ENCODE assay signal across 15 mouse cellular contexts in the genomic region with DNA sequence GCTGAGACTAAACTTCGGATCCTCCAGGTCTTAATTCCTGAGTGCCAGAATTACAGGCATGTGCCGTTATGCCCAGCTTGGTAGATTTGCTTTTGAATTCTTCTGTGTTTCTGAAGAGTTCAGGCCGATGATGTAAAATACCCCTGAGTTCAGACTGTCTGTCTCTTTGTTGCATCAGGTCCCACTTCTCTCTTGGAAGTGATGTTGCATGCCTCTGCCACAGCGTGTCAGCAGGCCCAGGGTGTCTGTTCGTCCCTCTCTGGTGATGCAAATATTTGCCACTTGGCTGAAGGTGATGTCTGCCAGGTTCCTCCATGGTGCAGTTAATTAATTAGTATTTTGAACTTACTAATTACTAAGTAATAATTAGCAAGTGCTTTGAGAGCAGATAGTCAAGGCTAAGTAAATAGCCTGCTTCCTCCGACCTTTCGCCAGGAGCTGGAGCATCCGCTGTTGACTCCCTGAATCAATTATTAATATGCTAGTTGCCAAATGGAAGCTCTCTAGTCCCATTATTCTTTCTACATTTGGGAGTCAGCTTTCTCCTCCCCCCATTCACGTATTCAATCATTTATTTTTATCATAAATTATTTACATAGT. TPM values are rescaled to one million over a fixed set of nuclear protein-coding genes. Genes with fewer than 3 reads are reported as not detected.
DNase-seq lines count a peak whose midpoint lies in the region; ATAC-seq lines count a peak whose summit lies in the region.
"Had no signal": no experiment of that assay in that cellular context is flagged by ENCODE, and none has a peak within 500 bp of the region (broad histone marks: within the 10 kb centered on the region; RNA-seq: fewer than 3 reads in every experiment).

No protein-coding gene starts in this region.

- peaks cover 27% of the 10 kb centered on the region for H3K4me1 ChIP-seq in heart, embryonic 12.5 days (replicated peaks)
- H3K4me1 ChIP-seq in lung, embryonic 16.5 days (replicated peaks; ENCODE audit: control insufficient read depth, insufficient read depth, low read length), result peaks cover 9% of the 10 kb centered on the region
- H3K4me1 ChIP-seq in kidney, embryonic 14.5 days (ENCODE audit: control insufficient read depth, insufficient read depth, low read length), result peaks cover 29% of the 10 kb centered on the region; the same call in 1 of the 2 replicates
- peaks cover 14% of the 10 kb centered on the region for H3K4me1 ChIP-seq in stomach, embryonic 16.5 days (ENCODE audit: control insufficient read depth, insufficient read depth, low read length)

- no peak overlapping the region for H3K9ac ChIP-seq in heart, embryonic 12.5 days
- no peak overlapping the region for H3K9ac ChIP-seq in lung, embryonic 16.5 days (ENCODE audit: low read length)
- no peak overlapping the region for H3K9ac ChIP-seq in kidney, embryonic 14.5 days (ENCODE audit: low read depth, low read length)
- H3K9ac ChIP-seq in stomach, embryonic 16.5 days (ENCODE audit: low read length), result no peak overlapping the region
- H3K9ac ChIP-seq: liver, embryonic 14.5 days had no signal

- H3K4me2 ChIP-seq in heart, embryonic 12.5 days, result peak overlapping the region; percentile 28
- H3K4me2 ChIP-seq in lung, embryonic 16.5 days (ENCODE audit: low read depth, low read length), result no peak overlapping the region
- H3K4me2 ChIP-seq in kidney, embryonic 14.5 days (replicated peaks; ENCODE audit: low read depth, low read length), result no peak overlapping the region
- H3K4me2 ChIP-seq in stomach, embryonic 16.5 days (ENCODE audit: low read depth, low read length), result no peak overlapping the region

- H3K9me3 ChIP-seq in heart, embryonic 12.5 days (replicated peaks), result no peaks in the 10 kb centered on the region
- no peaks in the 10 kb centered on the region for H3K9me3 ChIP-seq in lung, embryonic 16.5 days (ENCODE audit: control insufficient read depth, low read length)
- H3K9me3 ChIP-seq in kidney, embryonic 14.5 days (ENCODE audit: control insufficient read depth, low read length), result no peaks in the 10 kb centered on the region
- H3K9me3 ChIP-seq in stomach, embryonic 16.5 days (replicated peaks; ENCODE audit: control insufficient read depth, low read length), result no peaks in the 10 kb centered on the region

- H3K27me3 ChIP-seq in heart, embryonic 12.5 days (replicated peaks), result no peaks in the 10 kb centered on the region
- H3K27me3 ChIP-seq in lung, embryonic 16.5 days (ENCODE audit: control insufficient read depth, insufficient read depth, low read depth, low read length), result no peaks in the 10 kb centered on the region
- no peaks in the 10 kb centered on the region for H3K27me3 ChIP-seq in kidney, embryonic 14.5 days (ENCODE audit: control insufficient read depth, insufficient read depth, low read length)
- no peaks in the 10 kb centered on the region for H3K27me3 ChIP-seq in stomach, embryonic 16.5 days (ENCODE audit: control insufficient read depth, insufficient read depth, low read length)

- no peaks in the 10 kb centered on the region for H3K36me3 ChIP-seq in heart, embryonic 12.5 days
- H3K36me3 ChIP-seq in lung, embryonic 16.5 days (ENCODE audit: control insufficient read depth, insufficient read depth, low read length), result no peaks in the 10 kb centered on the region
- no peaks in the 10 kb centered on the region for H3K36me3 ChIP-seq in kidney, embryonic 14.5 days (ENCODE audit: control insufficient read depth, insufficient read depth, low read length)
- H3K36me3 ChIP-seq in stomach, embryonic 16.5 days (ENCODE audit: control insufficient read depth, insufficient read depth, low read length), result no peaks in the 10 kb centered on the region

- H3K4me3 ChIP-seq in heart, embryonic 12.5 days, result no peak overlapping the region
- H3K4me3 ChIP-seq in lung, embryonic 16.5 days (ENCODE audit: low read length), result no peak overlapping the region
- H3K4me3 ChIP-seq in kidney, embryonic 14.5 days (ENCODE audit: low read length), result no peak overlapping the region
- H3K4me3 ChIP-seq in stomach, embryonic 16.5 days (replicated peaks; ENCODE audit: low read length), result no peak overlapping the region

- WGBS in heart, embryonic 12.5 days, result 56% methylated on average over 9 of the region's 9 CpGs
- 42% methylated on average over 9 of the region's 9 CpGs for WGBS in lung, embryonic 16.5 days
- WGBS in kidney, embryonic 14.5 days, result 57% methylated on average over 9 of the region's 9 CpGs
- 52% methylated on average over 9 of the region's 9 CpGs for WGBS in stomach, embryonic 16.5 days

- DNase-seq in heart, adult 18-20 months, result no peak
- no peak for DNase-seq in lung, postnatal 14 days
- DNase-seq in T-cell, adult 2 months (ENCODE audit: low spot score), result no peak
- DNase-seq: adrenal gland, postnatal 14 days; cerebellum, adult 18-20 months; gastrocnemius, postnatal 14 days; thymus, adult 2 months had no signal

- peak overlapping the region; percentile 89 for H3K27ac ChIP-seq in heart, embryonic 12.5 days (ENCODE audit: poor library complexity, severe bottlenecking)
- H3K27ac ChIP-seq in lung, embryonic 16.5 days (ENCODE audit: low read length), result peak overlapping the region; percentile 87
- peak overlapping the region; percentile 78; the same call in 1 of the 2 replicates for H3K27ac ChIP-seq in kidney, embryonic 14.5 days (ENCODE audit: low read depth, low read length)
- H3K27ac ChIP-seq in stomach, embryonic 16.5 days (ENCODE audit: low read length), result peak overlapping the region; percentile 87
- H3K27ac ChIP-seq: liver, embryonic 14.5 days had no signal

- no peak for ATAC-seq in heart, embryonic 12.5 days (ENCODE audit: insufficient number of reproducible peaks, low FRiP score)
- ATAC-seq in lung, embryonic 16.5 days (ENCODE audit: low read depth), result peak; percentile 61
- no peak for ATAC-seq in kidney, embryonic 14.5 days (ENCODE audit: low FRiP score, low TSS enrichment)
- no peak for ATAC-seq in stomach, embryonic 16.5 days (ENCODE audit: insufficient read depth, low FRiP score)
- ATAC-seq: forebrain, embryonic 14.5 days; inflammation-experienced regulatory T-cells, adult 6 months; Patski had no signal

RNA-seq across cellular contexts. Expression of gene Bahcc1, which starts 26.6 kb away (rescaled TPM):
- 6.5 and 7.6 TPM in 2 replicates for polyA plus RNA-seq in heart, embryonic 12.5 days (2016; fragmentation: Nextera tagmentation; extraction: Ambion mirVana)
- 1 to 10 TPM; 3.5 to 5.0 TPM for total RNA-seq in heart, adult 18-20 months (2021)
- polyA plus RNA-seq in lung, embryonic 16.5 days (2015; fragmentation: Nextera tagmentation; extraction: Ambion mirVana), result 7.0 and 7.5 TPM in 2 replicates
- polyA plus RNA-seq in kidney, embryonic 14.5 days (2014; fragmentation: Nextera tagmentation; extraction: Ambion mirVana), result 20.3 and 27.2 TPM in 2 replicates
- 4.5 and 5.6 TPM in 2 replicates for polyA plus RNA-seq in stomach, embryonic 16.5 days (2015; fragmentation: Nextera tagmentation; extraction: Ambion mirVana)
- polyA plus RNA-seq: inflammation-experienced regulatory T-cells, adult 6 months had no signal

RNA-seq across cellular contexts. Expression of gene Slc38a10, which starts 55.0 kb away (rescaled TPM):
- polyA plus RNA-seq in heart, embryonic 12.5 days (2016; fragmentation: Nextera tagmentation; extraction: Ambion mirVana), result 114 and 117 TPM in 2 replicates
- total RNA-seq in heart, adult 18-20 months (2021), result 10 to 100 TPM; 89.2 to 93.9 TPM
- 96.3 and 100 TPM in 2 replicates for polyA plus RNA-seq in lung, embryonic 16.5 days (2015; fragmentation: Nextera tagmentation; extraction: Ambion mirVana)
- polyA plus RNA-seq in kidney, embryonic 14.5 days (2014; fragmentation: Nextera tagmentation; extraction: Ambion mirVana), result 81.2 and 89.0 TPM in 2 replicates
- polyA plus RNA-seq in stomach, embryonic 16.5 days (2015; fragmentation: Nextera tagmentation; extraction: Ambion mirVana), result 95.9 and 99.2 TPM in 2 replicates
